Mouse (Mus musculus) MEL (cell line): ENCODE results near the gene Ggct. TPM values are rescaled to one million over a fixed set of nuclear protein-coding genes. Genes with fewer than 3 reads are reported as not detected.

Experiments
- DNase-seq: peaks from one replicate; pipeline ENCODE4 v3.0.0; 2011; ENCODE audit warnings: low read depth, low spot score
- H3K27ac ChIP-seq: 2 replicates; pipeline ENCODE4 v1.5.1; 2012; ENCODE audit warnings: low read depth, mild to moderate bottlenecking, control low read depth, low read length, moderate library complexity; ENCODE audit not compliant: control insufficient read depth
- H3K27me3 ChIP-seq, 2 experiments: fragments of 150-350 bp in 1 of 2; sonication (generic) in 1 of 2; 2 replicates each; pipeline ENCODE4 v1.6.1; 2012; ENCODE audit warnings: low read length in 2 of 2, mild to moderate bottlenecking in 2 of 2, improper control_type of control experiment in 1 of 2, moderate library complexity in 1 of 2; ENCODE audit not compliant: insufficient read depth in 2 of 2, control insufficient read depth in 1 of 2
- H3K36me3 ChIP-seq, 2 experiments: 2 replicates each; pipeline ENCODE4 v1.6.1; 2012 to 2014; ENCODE audit warnings: low read length in 2 of 2, improper control_type of control experiment in 1 of 2, inconsistent platforms in 1 of 2, mild to moderate bottlenecking in 1 of 2; ENCODE audit not compliant: insufficient read depth in 2 of 2, control insufficient read depth in 1 of 2
- H3K4me1 ChIP-seq, 2 experiments: fragments of 150-350 bp in 1 of 2; sonication (generic) in 1 of 2; 2 replicates each; pipeline ENCODE4 v1.6.1; 2012; ENCODE audit warnings: low read length in 2 of 2, improper control_type of control experiment in 1 of 2, mild to moderate bottlenecking in 1 of 2; ENCODE audit not compliant: insufficient read depth in 2 of 2, control insufficient read depth in 1 of 2
- H3K4me3 ChIP-seq, 2 experiments: fragments of 150-350 bp in 1 of 2; sonication (generic) in 1 of 2; 2 replicates each; pipeline ENCODE4 v1.5.1; 2012; ENCODE audit warnings: low read depth in 2 of 2, low read length in 2 of 2, mild to moderate bottlenecking in 2 of 2, moderate library complexity in 2 of 2, control low read depth in 1 of 2, improper control_type of control experiment in 1 of 2; ENCODE audit not compliant: control insufficient read depth in 1 of 2, insufficient read depth in 1 of 2
- H3K79me2 ChIP-seq: 2 replicates; pipeline ENCODE4 v1.6.1; 2012; ENCODE audit warnings: mild to moderate bottlenecking, low read length, moderate library complexity; ENCODE audit not compliant: control insufficient read depth, poor library complexity, insufficient read depth
- H3K9ac ChIP-seq: 2 replicates; pipeline ENCODE4 v1.6.1; 2012; ENCODE audit warnings: low read depth, mild to moderate bottlenecking, control low read depth, low read length, moderate library complexity; ENCODE audit not compliant: control insufficient read depth, poor library complexity, severe bottlenecking
- H3K9me3 ChIP-seq: fragments of 150-350 bp; sonication (generic); replicated peaks from 2 replicates; pipeline ENCODE4 v1.6.1; 2012; ENCODE audit warnings: mild to moderate bottlenecking, low read length, improper control_type of control experiment, moderate library complexity; ENCODE audit not compliant: insufficient read depth
- BHLHE40 ChIP-seq: IDR thresholded peaks from 2 replicates; pipeline ENCODE4 v1.6.1; 2012; ENCODE audit warnings: low read depth, mild to moderate bottlenecking, inconsistent platforms, low read length, improper control_type of control experiment, borderline replicate concordance
- CHD2 ChIP-seq: IDR thresholded peaks from 2 replicates; pipeline ENCODE4 v1.6.1; 2011; ENCODE audit warnings: low read length, improper control_type of control experiment
- ELF1 ChIP-seq: IDR thresholded peaks from 2 replicates; pipeline ENCODE4 v1.6.1; 2014; ENCODE audit warnings: low read depth, mild to moderate bottlenecking, inconsistent platforms, low read length, improper control_type of control experiment, moderate library complexity
- GATA1 ChIP-seq: IDR thresholded peaks from 2 replicates; pipeline ENCODE4 v1.6.1; 2011; ENCODE audit warnings: low read depth, low read length, improper control_type of control experiment
- HCFC1 ChIP-seq: IDR thresholded peaks from 2 replicates; pipeline ENCODE4 v1.6.1; 2012; ENCODE audit warnings: low read depth, mild to moderate bottlenecking, inconsistent platforms, low read length, improper control_type of control experiment, moderate library complexity
- JUND ChIP-seq: IDR thresholded peaks from 2 replicates; pipeline ENCODE4 v1.6.1; 2011; ENCODE audit warnings: low read depth, mild to moderate bottlenecking, improper control_type of control experiment, low read length
- KAT2A ChIP-seq: conservative IDR thresholded peaks from 2 replicates; pipeline ENCODE4 v1.6.1; 2012; ENCODE audit warnings: low read depth, low read length, improper control_type of control experiment, inconsistent platforms
- MAX ChIP-seq: IDR thresholded peaks from 2 replicates; pipeline ENCODE4 v1.6.1; 2011; ENCODE audit warnings: low read length, improper control_type of control experiment
- MAZ ChIP-seq: IDR thresholded peaks from 2 replicates; pipeline ENCODE4 v1.6.1; 2012; ENCODE audit warnings: low read depth, mild to moderate bottlenecking, inconsistent platforms, low read length, improper control_type of control experiment
- MEF2A ChIP-seq: IDR thresholded peaks from 2 replicates; pipeline ENCODE4 v1.6.1; 2014; ENCODE audit warnings: low read depth, mild to moderate bottlenecking, inconsistent platforms, low read length, improper control_type of control experiment; ENCODE audit not compliant: poor library complexity, insufficient replicate concordance, severe bottlenecking; ENCODE audit errors: extremely low read depth
- MXI1 ChIP-seq: IDR thresholded peaks from 2 replicates; pipeline ENCODE4 v1.6.1; 2011; ENCODE audit warnings: mild to moderate bottlenecking, low read depth, low read length, improper control_type of control experiment
- NRF1 ChIP-seq: IDR thresholded peaks from 2 replicates; pipeline ENCODE4 v1.6.1; 2014; ENCODE audit warnings: low read depth, mild to moderate bottlenecking, inconsistent platforms, low read length, improper control_type of control experiment, moderate library complexity; ENCODE audit not compliant: poor library complexity, insufficient read depth, severe bottlenecking
- POLR2A ChIP-seq, 2 experiments: IDR thresholded peaks; 2 replicates each; pipeline ENCODE4 v1.6.1; 2011 to 2012; ENCODE audit warnings: low read length in 2 of 2, mild to moderate bottlenecking in 2 of 2, control low read depth in 1 of 2, improper control_type of control experiment in 1 of 2, low read depth in 1 of 2, moderate library complexity in 1 of 2; ENCODE audit not compliant: control insufficient read depth in 1 of 2, insufficient read depth in 1 of 2, poor library complexity in 1 of 2
- POLR2AphosphoS2 ChIP-seq: IDR thresholded peaks from 2 replicates; pipeline ENCODE4 v1.6.1; 2011; ENCODE audit warnings: low read length, improper control_type of control experiment
- RAD21 ChIP-seq: IDR thresholded peaks from 2 replicates; pipeline ENCODE4 v1.6.1; 2011; ENCODE audit warnings: mild to moderate bottlenecking, low read depth, low read length, improper control_type of control experiment
- RCOR1 ChIP-seq: IDR thresholded peaks from 2 replicates; pipeline ENCODE4 v1.6.1; 2012; ENCODE audit warnings: low read depth, mild to moderate bottlenecking, inconsistent platforms, low read length, improper control_type of control experiment
- SIN3A ChIP-seq: IDR thresholded peaks from 2 replicates; pipeline ENCODE4 v1.6.1; 2012; ENCODE audit warnings: low read length, improper control_type of control experiment, inconsistent platforms
- SMC3 ChIP-seq: IDR thresholded peaks from 2 replicates; pipeline ENCODE4 v1.6.1; 2011; ENCODE audit warnings: low read depth, low read length, improper control_type of control experiment
- TAL1 ChIP-seq: IDR thresholded peaks from 2 replicates; pipeline ENCODE4 v1.6.1; 2012; ENCODE audit warnings: mild to moderate bottlenecking, inconsistent platforms, low read length, moderate library complexity, mixed read lengths
- TBP ChIP-seq: IDR thresholded peaks from 2 replicates; pipeline ENCODE4 v1.8.0; 2011; ENCODE audit warnings: low read depth, low read length, improper control_type of control experiment
- TCF12 ChIP-seq: IDR thresholded peaks from 2 replicates; pipeline ENCODE4 v1.6.1; 2014; ENCODE audit warnings: low read depth, mild to moderate bottlenecking, inconsistent platforms, low read length, improper control_type of control experiment, moderate library complexity
- UBTF ChIP-seq: IDR thresholded peaks from 2 replicates; pipeline ENCODE4 v1.6.1; 2012; ENCODE audit warnings: low read depth, mild to moderate bottlenecking, inconsistent platforms, low read length, improper control_type of control experiment, moderate library complexity, borderline replicate concordance; ENCODE audit not compliant: insufficient read depth
- USF1 ChIP-seq: IDR thresholded peaks from 2 replicates; pipeline ENCODE4 v1.6.1; 2014; ENCODE audit warnings: low read depth, mild to moderate bottlenecking, inconsistent platforms, low read length, improper control_type of control experiment, moderate library complexity
- ZC3H11A ChIP-seq: IDR thresholded peaks from 2 replicates; pipeline ENCODE4 v1.6.1; 2012; ENCODE audit warnings: low read depth, mild to moderate bottlenecking, inconsistent platforms, low read length, improper control_type of control experiment
- ZKSCAN1 ChIP-seq: IDR thresholded peaks from 2 replicates; pipeline ENCODE4 v1.6.1; 2012; ENCODE audit warnings: low read depth, mild to moderate bottlenecking, inconsistent platforms, low read length, improper control_type of control experiment, moderate library complexity
- ZMIZ1 ChIP-seq: IDR thresholded peaks from 2 replicates; pipeline ENCODE4 v1.6.1; 2012; ENCODE audit warnings: low read depth, mild to moderate bottlenecking, inconsistent platforms, low read length, improper control_type of control experiment, moderate library complexity
- ZNF384 ChIP-seq: IDR thresholded peaks from 2 replicates; pipeline ENCODE4 v1.6.1; 2012; ENCODE audit warnings: low read depth, mild to moderate bottlenecking, inconsistent platforms, low read length, improper control_type of control experiment
- polyA plus RNA-seq, 2 experiments: library from polyadenylated mRNA; stranded (reverse) in 1 of 2; unstranded in 1 of 2; fragments of >175 nt in 1 of 2; fragments of >200 nt in 1 of 2; gene quantifications; 2 replicates each; pipeline versions ENCODE4 v1.2.1 to v1.2.4; 2012; ENCODE audit warnings: low replicate concordance in 2 of 2, low read depth in 1 of 2; ENCODE audit not compliant: insufficient read length in 2 of 2, insufficient read depth in 1 of 2, missing spikeins in 1 of 2
- total RNA-seq: library from RNA; depleted of rRNA; stranded (reverse); fragments of 300-350 nt; gene quantifications from 2 replicates; pipeline ENCODE4 v1.2.3, GENCODE M21; 2012

The Ggct gene
- total and polyA plus RNA-seq, 3 experiments, result 23.7 to 41.6 TPM; not detected in 1

DNA sequence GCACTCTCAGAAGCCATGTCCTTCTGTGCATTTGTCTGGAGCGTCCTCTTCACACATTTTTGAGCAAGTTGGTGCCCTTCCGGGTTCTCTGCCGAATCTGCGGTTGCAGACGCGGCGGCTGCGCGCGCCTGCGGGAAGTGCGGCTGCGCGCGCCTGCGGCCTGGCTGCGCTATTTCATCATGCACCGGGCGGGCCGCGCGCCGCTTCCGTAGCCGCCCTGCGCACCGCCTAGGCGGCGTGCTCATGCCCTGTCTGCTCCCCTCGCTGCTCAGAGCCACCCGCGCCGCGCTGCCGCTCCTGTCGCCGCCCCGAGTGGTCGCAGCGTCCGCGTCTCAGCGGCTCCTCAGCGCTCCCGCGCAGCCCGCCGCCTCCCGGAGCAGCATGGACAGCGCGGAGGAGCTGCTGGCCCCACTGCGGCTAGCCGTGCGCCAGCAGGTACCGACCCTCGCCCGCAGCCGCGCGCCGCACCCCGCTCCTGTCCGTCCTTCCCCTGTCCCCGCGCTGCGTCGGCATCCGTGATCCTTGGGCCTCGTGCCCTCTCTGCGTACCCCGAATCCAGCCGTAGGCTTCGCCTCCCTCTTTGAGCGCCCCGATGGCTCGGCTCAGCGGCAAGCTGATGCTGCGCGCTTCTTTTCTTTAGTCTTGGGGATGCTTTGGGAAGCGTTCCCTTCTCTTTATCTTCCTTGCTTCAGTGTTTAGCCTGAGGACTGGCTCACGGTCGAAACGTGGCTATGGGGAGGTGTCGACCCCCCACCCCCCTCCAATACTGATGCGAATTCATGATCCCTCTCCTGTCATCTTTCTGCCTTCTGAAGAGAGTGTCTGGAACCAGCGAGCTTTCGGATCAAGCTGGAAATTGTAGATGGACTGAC lies 45.3 kb upstream of the Ggct start, which contains the start of gene Gars (continued):
- TF ChIP-seq MAZ, result no peak
- peak; percentile 86 for TF ChIP-seq ZC3H11A
- peak; percentile 88 for TF ChIP-seq TBP
- no peak for TF ChIP-seq SMC3
- TF ChIP-seq POLR2A (IDR thresholded peaks at IDR 0.05; ENCODE audit: control insufficient read depth in 1 of 2, insufficient read depth in 1 of 2, low read depth in 1 of 2, low read length in 2 of 2, poor library complexity in 1 of 2), result peak; percentile 93 to 95
- no peak for TF ChIP-seq GATA1
- no peak for TF ChIP-seq RAD21
- TF ChIP-seq TAL1, result no peak
- TF ChIP-seq USF1, result no peak
- no peak for TF ChIP-seq MEF2A
- no peak for TF ChIP-seq RCOR1
- TF ChIP-seq ZKSCAN1, result no peak
- peak; percentile 81 for TF ChIP-seq SIN3A
- peak; percentile 87 for TF ChIP-seq MXI1
- 0 out of 2 replicates have a peak, but pooled peaks have one; percentile 82 for TF ChIP-seq UBTF
- peak; percentile 76 for TF ChIP-seq TCF12
- peak; percentile 50; the same call in 1 of the 2 replicates for TF ChIP-seq BHLHE40
- 0 out of 2 replicates have a peak, but pooled peaks have one; percentile 70 for TF ChIP-seq POLR2AphosphoS2

DNA sequence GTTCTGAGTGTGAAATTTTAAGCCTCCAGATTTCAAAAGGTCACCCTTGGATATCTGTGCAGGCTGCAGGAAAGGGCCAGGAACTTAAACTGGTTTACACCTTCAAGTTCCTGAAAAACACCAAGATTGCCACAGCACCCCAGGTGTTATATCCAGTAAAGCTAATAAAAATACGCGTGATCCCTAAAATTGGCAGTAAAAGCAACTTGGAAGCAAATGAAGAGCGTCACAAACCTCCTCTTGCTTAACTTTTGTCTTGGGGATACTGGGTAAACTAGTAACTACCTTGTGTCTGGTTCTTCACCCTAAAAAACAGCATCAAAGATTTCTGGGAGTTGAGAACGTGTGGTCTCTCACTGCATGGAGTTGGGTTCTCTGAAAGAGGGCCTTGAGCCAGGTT lies 44.0 kb upstream of the Ggct start:
- Histone ChIP-seq H3K9me3 (no peaks in the 10 kb centered on the region), H3K4me1 (peaks cover 2 to 9% of the 10 kb centered on the region in 2 experiments; a peak in 2 of 4 replicates), H3K79me2 (peaks cover 34% of the 10 kb centered on the region), H3K27ac (no peak overlapping the region), H3K27me3 (no peaks in the 10 kb centered on the region; a peak in 1 of 4 replicates), H3K4me3 (no peak overlapping the region), H3K36me3 (peaks cover 2 to 15% of the 10 kb centered on the region in 2 experiments), H3K9ac (no peak overlapping the region)
- TF ChIP-seq ZKSCAN1, result no peak
- no peak for TF ChIP-seq UBTF
- no peak for TF ChIP-seq POLR2A (IDR thresholded peaks at IDR 0.05; ENCODE audit: control insufficient read depth in 1 of 2, insufficient read depth in 1 of 2, low read depth in 1 of 2, low read length in 2 of 2, poor library complexity in 1 of 2)
- no peak for TF ChIP-seq ZNF384
- TF ChIP-seq ZC3H11A, result no peak
- no peak for TF ChIP-seq CHD2
- no peak for TF ChIP-seq SMC3
- TF ChIP-seq KAT2A, result no peak
- TF ChIP-seq ZMIZ1, result no peak
- TF ChIP-seq MAX, result no peak
- no peak for TF ChIP-seq MXI1
- TF ChIP-seq TAL1, result no peak
- no peak for TF ChIP-seq POLR2AphosphoS2
- TF ChIP-seq NRF1, result no peak
- TF ChIP-seq JUND, result no peak
- TF ChIP-seq ELF1, result no peak
- no peak for TF ChIP-seq BHLHE40
- no peak for TF ChIP-seq HCFC1
- DNase-seq, result no peak
